Mouse (Mus musculus): ENCODE results near the gene Hip1r.

- TF ChIP-seq CTCF (conservative IDR thresholded peaks at IDR 0.05; ENCODE audit: insufficient read depth, insufficient read length, low read depth, low read length), result no peak
- TF ChIP-seq POLR2A (IDR thresholded peaks at IDR 0.05; ENCODE audit: low read depth, low read length), result no peak
Observed at GRCm38 (mm10) chr5:123961046-123961445, 12.4 kb upstream of the Hip1r start.
